Mouse (Mus musculus) mouse embryonic stem cell (cell line): ENCODE data around the gene Gm20738.
"Not testable (repeated sequence)": the region's sequence is repeated elsewhere in the genome, so short reads cannot be mapped to it uniquely, and the experiment has no call there.

Experiments used
- in situ Hi-C, 2 experiments: fragments of 300-500 bp; cut with MboI; formaldehyde crosslinking; loops; 1 replicate in 1 of 2; 3 replicates in 1 of 2; pipeline ENCODE4 v1.14.3; 2019 to 2020; ENCODE audit warnings: low sequenced_read_pairs in 2 of 2, low pct_unique_long_range_greater_than_20kb in 1 of 2, mixed read lengths in 1 of 2; ENCODE audit not compliant: unreplicated experiment in 1 of 2

The Gm20738 gene

GRCm38 (mm10) chrY:37957511-37957910 is at the start of gene Gm20738:
Gene Gm20738, plus strand, starts transcription at chrY:37957811.
- in situ Hi-C loops, result not testable (repeated sequence)
